Mouse (Mus musculus) brain, embryonic 18.5 days (tissue): ENCODE measurements around the gene Rassf1.

Source experiments
- DNase-seq: peaks from one replicate; pipeline ENCODE4 v3.0.0-alpha.2; 2012; ENCODE audit warnings: low read depth, low spot score

Rassf1 gene

GRCm38 (mm10) chr9:107601275-107601674 lies 49.9 kb downstream of the Rassf1 start:
- no peak for DNase-seq

- DNase-seq: no peak
Observed at GRCm38 (mm10) chr9:107602068-107602648, 50.8 kb downstream of the Rassf1 start.

- no peak for DNase-seq
Observed at GRCm38 (mm10) chr9:107603251-107603650, 51.9 kb downstream of the Rassf1 start.

GRCm38 (mm10) chr9:107605041-107605661 lies 53.8 kb downstream of the Rassf1 start:
- no peak for DNase-seq

GRCm38 (mm10) chr9:107606591-107606990 lies 55.2 kb downstream of the Rassf1 start:
- DNase-seq: no peak

- DNase-seq: no peak
Observed at GRCm38 (mm10) chr9:107607036-107607435, 55.7 kb downstream of the Rassf1 start.

GRCm38 (mm10) chr9:107607653-107608245 lies 56.4 kb downstream of the Rassf1 start:
- no peak for DNase-seq

- DNase-seq: no peak
Observed at GRCm38 (mm10) chr9:107608741-107609432, 57.5 kb downstream of the Rassf1 start, which contains the start of gene Sema3b. Sema3b (minus strand) TSS chr9:107609229.

- no peak for DNase-seq
Observed at GRCm38 (mm10) chr9:107609433-107609830, 58.1 kb downstream of the Rassf1 start.

GRCm38 (mm10) chr9:107611456-107612190 lies 60.3 kb downstream of the Rassf1 start:
- DNase-seq: no peak
